Mouse (Mus musculus) ES-E14 (cell line): ENCODE results near the gene Plxdc1.

Experiments used
- HCFC1 ChIP-seq: IDR thresholded peaks from 2 replicates; pipeline ENCODE4 v1.6.1; 2012; ENCODE audit warnings: low read length, inconsistent platforms, borderline replicate concordance; ENCODE audit not compliant: insufficient read depth
- ZC3H11A ChIP-seq: IDR thresholded peaks from 2 replicates; pipeline ENCODE4 v1.6.1; 2012; ENCODE audit warnings: low read depth, mild to moderate bottlenecking, inconsistent platforms, low read length, borderline replicate concordance
- ZNF384 ChIP-seq: IDR thresholded peaks from 2 replicates; pipeline ENCODE4 v1.6.1; 2012; ENCODE audit warnings: low read depth, low read length, inconsistent platforms

GRCm38 (mm10) chr11:97955915-97956314 is 30.3 kb downstream of the Plxdc1 start:
- no peak for TF ChIP-seq ZNF384
- no peak for TF ChIP-seq HCFC1
- no peak for TF ChIP-seq ZC3H11A
